Mouse (Mus musculus): ENCODE measurements around the gene Ube2o.

DNA sequence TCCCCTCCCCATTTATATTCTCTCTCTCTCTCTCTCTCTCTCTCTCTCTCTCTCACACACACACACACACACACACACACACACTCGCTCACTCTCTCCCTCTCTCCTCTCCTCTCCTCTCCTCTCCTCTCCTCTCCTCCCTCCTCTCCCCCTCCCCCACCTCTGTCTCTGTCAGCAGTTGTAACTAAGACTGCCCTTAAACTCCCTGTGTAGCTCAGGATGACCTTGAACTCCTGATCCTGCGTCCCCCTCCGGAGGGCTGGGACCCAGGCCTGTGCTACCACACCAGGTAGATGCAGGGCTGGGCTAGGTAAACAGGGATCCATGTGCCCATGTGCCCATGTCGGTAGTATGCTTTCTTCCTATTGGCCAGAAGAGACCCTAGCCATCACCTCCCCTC lies 10.4 kb upstream of the Ube2o start:
- TF ChIP-seq CTCF (IDR thresholded peaks at IDR 0.05; ENCODE audit: extremely low read depth, insufficient read depth, insufficient read length, insufficient replicate concordance) (no peak), POLR2A (IDR thresholded peaks at IDR 0.05; ENCODE audit: low read depth, low read length) (no peak)

All from spleen, adult 2 months (tissue).